Mouse (Mus musculus): ENCODE measurements around the gene Shroom1. TPM values are rescaled to one million over a fixed set of nuclear protein-coding genes. Genes with fewer than 3 reads are reported as not detected.

Gene Shroom1
- total and polyA plus RNA-seq, 3 experiments: 0.34 to 0.91 (median 0.80) TPM

DNA sequence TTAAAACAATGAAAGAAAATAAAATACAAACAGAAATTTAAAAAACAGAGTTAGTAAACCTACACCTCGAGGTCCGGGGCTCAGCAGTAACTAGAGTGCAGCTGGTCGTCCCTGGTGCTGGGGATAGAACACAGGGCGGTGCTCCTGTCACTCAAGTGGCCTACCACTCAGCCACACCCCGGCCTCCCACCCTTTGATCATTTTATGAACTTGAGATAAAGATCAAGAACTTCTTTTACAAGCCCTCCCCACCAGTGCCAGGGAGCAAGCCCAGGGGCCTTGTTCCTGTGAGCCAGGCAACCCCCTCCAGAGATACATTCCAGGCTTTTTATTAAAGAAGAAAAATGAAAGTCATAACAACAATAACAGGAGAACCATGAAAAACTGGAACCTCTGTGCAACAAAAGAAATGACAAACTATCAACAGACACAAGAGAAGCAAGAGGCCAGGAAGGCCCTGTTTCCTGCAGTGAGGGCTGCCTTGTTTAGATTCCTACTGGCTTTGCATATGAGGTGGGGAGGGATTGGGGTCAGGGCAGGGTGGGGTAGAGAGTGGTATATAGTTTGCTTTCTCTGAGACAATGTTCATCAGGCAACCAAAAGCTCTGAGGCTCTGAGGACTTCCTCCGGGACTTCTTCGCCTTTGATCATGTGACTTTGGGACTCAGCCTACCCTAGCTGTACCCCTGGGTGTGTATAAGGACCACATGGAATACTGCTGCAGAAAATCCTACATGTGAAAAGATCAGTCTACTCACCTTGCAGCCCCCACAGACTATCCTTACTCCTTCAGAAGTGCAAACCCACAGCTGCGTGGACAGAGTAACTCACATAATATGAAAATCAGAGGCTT is 60.0 kb downstream of the Shroom1 start:
- intact Hi-C loops (cut with DNase I): no loop called here
- no peak for TF ChIP-seq EP300 (IDR thresholded peaks at IDR 0.05; ENCODE audit: insufficient read depth, low read depth, low read length)
- TF ChIP-seq POLR2A (IDR thresholded peaks at IDR 0.05; ENCODE audit: insufficient read depth, low read depth, low read length): no peak
- no peak for TF ChIP-seq CTCF (IDR thresholded peaks at IDR 0.05)
- Histone ChIP-seq H3K27me3 (ENCODE audit: control insufficient read depth, insufficient read depth, low read length) (no peaks in the 10 kb centered on the region), H3K4me3 (no peak overlapping the region), H3K27ac (no peak overlapping the region), H3K36me3 (ENCODE audit: control insufficient read depth, insufficient read depth, low read length) (no peaks in the 10 kb centered on the region), H3K79me2 (replicated peaks; ENCODE audit: control insufficient read depth, insufficient read depth, low read length) (no peaks in the 10 kb centered on the region), H3K4me1 (ENCODE audit: control insufficient read depth, insufficient read depth, low read length) (peaks cover 5% of the 10 kb centered on the region; the same call in 1 of the 2 replicates), H3K9ac (ENCODE audit: low read depth, low read length) (no peak overlapping the region)
- 65% methylated on average over 8 of the region's 8 CpGs for WGBS
- no peak for DNase-seq

Small RNAs within 50 kb of the gene (microRNA-seq; reads per million reads assigned to microRNA genes)
- 0 reads per million in 2 experiments for gene Mir6920

Other genes starting within 250 kb of the Shroom1 start
- 100 to 1,000 TPM; 109 to 126 TPM for gene Hspa4, start 156.7 kb upstream of the Shroom1 start, total RNA-seq (2021)
- gene Hspa4, start 156.7 kb upstream of the Shroom1 start, polyA plus RNA-seq (2012; rRNA removed): 19.2 and 39.7 TPM in 2 replicates
- gene Zcchc10, start 132.5 kb upstream of the Shroom1 start, total RNA-seq (2021): 1 to 10 TPM; 5.9 to 7.9 TPM
- 3.8 and 4.1 TPM in 2 replicates for gene Zcchc10, start 132.5 kb upstream of the Shroom1 start, polyA plus RNA-seq (2012; rRNA removed)
- 10 to 100 TPM; 77.3 to 80.0 TPM for gene Aff4, start 106.4 kb upstream of the Shroom1 start, total RNA-seq (2021)
- gene Aff4, start 106.4 kb upstream of the Shroom1 start, polyA plus RNA-seq (2012; rRNA removed): 13.7 and 29.5 TPM in 2 replicates
- gene Leap2, start 34.0 kb upstream of the Shroom1 start, total RNA-seq (2021): not detected
- not detected in 2 replicates for gene Leap2, start 34.0 kb upstream of the Shroom1 start, polyA plus RNA-seq (2012; rRNA removed)
- 1,000 to 10,000 TPM; 2,451 to 2,926 TPM for gene Uqcrq, start 26.4 kb upstream of the Shroom1 start, total RNA-seq (2021)
- gene Uqcrq, start 26.4 kb upstream of the Shroom1 start, polyA plus RNA-seq (2012; rRNA removed): 1,535 and 1,905 TPM in 2 replicates
- under 1 TPM; 0.37 to 0.43 TPM for gene Gdf9, start 26.2 kb upstream of the Shroom1 start, total RNA-seq (2021)
- 0.39 and 1.5 TPM in 2 replicates for gene Gdf9, start 26.2 kb upstream of the Shroom1 start, polyA plus RNA-seq (2012; rRNA removed)
- gene Gm10447, start 95 bp upstream of the Shroom1 start, total RNA-seq (2021): not detected
- gene Gm10447, start 95 bp upstream of the Shroom1 start, polyA plus RNA-seq (2012; rRNA removed): not detected in 2 replicates
- not detected for gene Gm9837, start 13.3 kb downstream of the Shroom1 start, total RNA-seq (2021)
- gene Gm9837, start 13.3 kb downstream of the Shroom1 start, polyA plus RNA-seq (2012; rRNA removed): not detected in 2 replicates
- gene Gm9945, start 23.0 kb downstream of the Shroom1 start, total RNA-seq (2021): not detected
- not detected in 2 replicates for gene Gm9945, start 23.0 kb downstream of the Shroom1 start, polyA plus RNA-seq (2012; rRNA removed)
- gene Sowaha, start 23.1 kb downstream of the Shroom1 start, total RNA-seq (2021): under 1 TPM; 0.05 to 0.34 TPM
- 0.03 and 0.10 TPM in 2 replicates for gene Sowaha, start 23.1 kb downstream of the Shroom1 start, polyA plus RNA-seq (2012; rRNA removed)
- 10 to 100 TPM; 25.7 to 28.2 TPM for gene Sept8, start 62.1 kb downstream of the Shroom1 start, total RNA-seq (2021)
- 24.8 and 39.2 TPM in 2 replicates for gene Sept8, start 62.1 kb downstream of the Shroom1 start, polyA plus RNA-seq (2012; rRNA removed)
- 1 to 10 TPM; 7.9 to 8.2 TPM for gene Kif3a, start 110.2 kb downstream of the Shroom1 start, total RNA-seq (2021)
- 4.9 and 9.0 TPM in 2 replicates for gene Kif3a, start 110.2 kb downstream of the Shroom1 start, polyA plus RNA-seq (2012; rRNA removed)
- not detected for gene Il4, start 161.5 kb downstream of the Shroom1 start, total RNA-seq (2021)
- gene Il4, start 161.5 kb downstream of the Shroom1 start, polyA plus RNA-seq (2012; rRNA removed): 0.27 TPM in 1 of 2 replicates, not detected in the other
- gene Il13, start 177.5 kb downstream of the Shroom1 start, total RNA-seq (2021): not detected
- gene Il13, start 177.5 kb downstream of the Shroom1 start, polyA plus RNA-seq (2012; rRNA removed): not detected in 2 replicates

Measured in heart, adult 2 months (tissue).